Mouse (Mus musculus) liver, embryonic 14.5 days (tissue): Measurements from ENCODE around the gene Olfr1135.

Source experiments
- CTCF ChIP-seq: IDR thresholded peaks from 2 replicates; pipeline ENCODE4 v1.5.1; 2016; ENCODE audit warnings: antibody characterized with exemption, low read depth, control low read depth
- EP300 ChIP-seq: IDR thresholded peaks from 2 replicates; pipeline ENCODE4 v1.6.1; 2016; ENCODE audit warnings: antibody characterized with exemption, low read depth

- no peak for TF ChIP-seq CTCF
- no peak for TF ChIP-seq EP300
Observed at GRCm38 (mm10) chr2:87647274-87647673, 26.2 kb downstream of the Olfr1135 start, which contains the start of gene Olfr1133.
